Mouse (Mus musculus) lung, embryonic 16.5 days (tissue): ENCODE measurements around the gene Cntnap4. TPM values are rescaled to one million over a fixed set of nuclear protein-coding genes. Genes with fewer than 3 reads are reported as not detected.

ENCODE experiments used
- ATAC-seq: fragments of 200-750 bp; cut with Nextera tagmentation; 2 replicates; pipeline ENCODE4 v1.8.0; 2017; ENCODE audit warnings: low read depth, mild to moderate bottlenecking, moderate library complexity
- H3K27ac ChIP-seq: fragments of 300-500 bp; sonication (generic); 2 replicates; pipeline ENCODE4 v1.5.1; 2014; ENCODE audit warnings: mild to moderate bottlenecking, control low read depth, low read length
- H3K27me3 ChIP-seq: fragments of 300-500 bp; sonication (generic); 2 replicates; pipeline ENCODE4 v1.6.1; 2014; ENCODE audit warnings: low read depth, low read length, mixed read lengths; ENCODE audit not compliant: control insufficient read depth, insufficient read depth
- H3K36me3 ChIP-seq: fragments of 300-500 bp; sonication (generic); 2 replicates; pipeline ENCODE4 v1.6.1; 2014; ENCODE audit warnings: low read length; ENCODE audit not compliant: control insufficient read depth, insufficient read depth
- H3K4me1 ChIP-seq: fragments of 300-500 bp; sonication (generic); replicated peaks from 2 replicates; pipeline ENCODE4 v1.6.1; 2014; ENCODE audit warnings: low read length, mixed read lengths; ENCODE audit not compliant: control insufficient read depth, insufficient read depth
- H3K4me2 ChIP-seq: fragments of 300-500 bp; sonication (generic); 2 replicates; pipeline ENCODE4 v1.6.1; 2014; ENCODE audit warnings: low read depth, low read length, control low read depth
- H3K4me3 ChIP-seq: fragments of 300-500 bp; sonication (generic); 2 replicates; pipeline ENCODE4 v1.5.1; 2014; ENCODE audit warnings: mild to moderate bottlenecking, low read length, control low read depth
- H3K9ac ChIP-seq: fragments of 300-500 bp; sonication (generic); 2 replicates; pipeline ENCODE4 v1.6.1; 2014; ENCODE audit warnings: low read length, control low read depth
- H3K9me3 ChIP-seq: fragments of 300-500 bp; sonication (generic); 2 replicates; pipeline ENCODE4 v1.6.1; 2016; ENCODE audit warnings: low read length; ENCODE audit not compliant: control insufficient read depth
- WGBS: fragments of 180-500 bp; shearing (Covaris S2); extraction: QIAGEN DNeasy Blood & Tissue Kit; methylation state at CpG from one replicate; pipeline ENCODE4 v1.1.7; 2014; 5-methylcytosine and 5-hydroxymethylcytosine counted together
- polyA plus RNA-seq: library from polyadenylated mRNA; unstranded; fragments of >200 nt; fragmentation: Nextera tagmentation; extraction: Ambion mirVana; gene quantifications from 2 replicates; pipeline ENCODE4 v1.2.1, GENCODE M21; 2015

Gene Cntnap4
- polyA plus RNA-seq, 1 experiment from 2014 or later: 0.14 TPM

- Histone ChIP-seq H3K9ac (no peak overlapping the region), H3K36me3 (no peaks in the 10 kb centered on the region), H3K9me3 (no peaks in the 10 kb centered on the region), H3K4me3 (no peak overlapping the region), H3K4me2 (no peak overlapping the region), H3K27me3 (no peaks in the 10 kb centered on the region), H3K27ac (no peak overlapping the region), H3K4me1 (no peaks in the 10 kb centered on the region)
- no peak for ATAC-seq
These were observed 125.9 kb downstream of the Cntnap4 start for GRCm38 (mm10) chr8:112695708-112696107.

GRCm38 (mm10) chr8:112698141-112698540 lies 128.3 kb downstream of the Cntnap4 start:
- H3K4me2 ChIP-seq: no peak overlapping the region
- ATAC-seq: no peak
- no peaks in the 10 kb centered on the region for H3K9me3 ChIP-seq
- 71% methylated on average over 3 of the region's 3 CpGs for WGBS
- H3K27ac ChIP-seq: no peak overlapping the region
- no peak overlapping the region for H3K9ac ChIP-seq
- H3K4me1 ChIP-seq: no peaks in the 10 kb centered on the region
- no peaks in the 10 kb centered on the region for H3K27me3 ChIP-seq
- H3K36me3 ChIP-seq: no peaks in the 10 kb centered on the region
- no peak overlapping the region for H3K4me3 ChIP-seq

- no peak for ATAC-seq
- WGBS: 33% methylated on average over 3 of the region's 3 CpGs
- no peak overlapping the region for H3K4me3 ChIP-seq
These were observed 147.1 kb downstream of the Cntnap4 start for GRCm38 (mm10) chr8:112716982-112717381.

GRCm38 (mm10) chr8:112724918-112725317 lies 155.1 kb downstream of the Cntnap4 start:
- H3K4me3 ChIP-seq: no peak overlapping the region
- no peaks in the 10 kb centered on the region for H3K27me3 ChIP-seq
- no peaks in the 10 kb centered on the region for H3K36me3 ChIP-seq
- no peaks in the 10 kb centered on the region for H3K4me1 ChIP-seq
- H3K27ac ChIP-seq: no peak overlapping the region
- no peak for ATAC-seq
- WGBS: 61% methylated on average over 9 of the region's 9 CpGs
- no peaks in the 10 kb centered on the region for H3K9me3 ChIP-seq
- no peak overlapping the region for H3K9ac ChIP-seq
- no peak overlapping the region for H3K4me2 ChIP-seq

More at GRCm38 (mm10) chr8:112716982-112717381, 147.1 kb downstream of the Cntnap4 start:
- Histone ChIP-seq H3K9me3 (no peaks in the 10 kb centered on the region), H3K9ac (no peak overlapping the region), H3K27me3 (no peaks in the 10 kb centered on the region), H3K27ac (no peak overlapping the region), H3K4me1 (0 out of 2 replicates have a peak, but pooled peaks cover 3% of the 10 kb centered on the region), H3K4me2 (no peak overlapping the region), H3K36me3 (no peaks in the 10 kb centered on the region)

GRCm38 (mm10) chr8:112730583-112731432 lies 161.0 kb downstream of the Cntnap4 start:
- Histone ChIP-seq H3K4me2 (no peak overlapping the region), H3K9me3 (no peaks in the 10 kb centered on the region), H3K27ac (no peak overlapping the region), H3K27me3 (no peaks in the 10 kb centered on the region), H3K9ac (no peak overlapping the region), H3K4me1 (no peaks in the 10 kb centered on the region), H3K4me3 (no peak overlapping the region), H3K36me3 (no peaks in the 10 kb centered on the region)
- 65% methylated on average over 15 of the region's 15 CpGs for WGBS
- ATAC-seq: no peak

- Histone ChIP-seq H3K9ac (no peak overlapping the region), H3K27ac (no peak overlapping the region), H3K4me3 (no peak overlapping the region), H3K9me3 (no peaks in the 10 kb centered on the region), H3K27me3 (no peaks in the 10 kb centered on the region), H3K4me2 (no peak overlapping the region), H3K36me3 (no peaks in the 10 kb centered on the region), H3K4me1 (no peaks in the 10 kb centered on the region)
- 68% methylated on average over 3 of the region's 3 CpGs for WGBS
- no peak for ATAC-seq
These were observed 165.7 kb downstream of the Cntnap4 start for GRCm38 (mm10) chr8:112735575-112735974.

GRCm38 (mm10) chr8:112743331-112743730 lies 173.5 kb downstream of the Cntnap4 start:
- Histone ChIP-seq H3K27ac (no peak overlapping the region), H3K4me3 (no peak overlapping the region), H3K36me3 (no peaks in the 10 kb centered on the region), H3K9ac (no peak overlapping the region), H3K4me2 (no peak overlapping the region), H3K27me3 (no peaks in the 10 kb centered on the region), H3K4me1 (no peaks in the 10 kb centered on the region), H3K9me3 (no peaks in the 10 kb centered on the region)
- no peak for ATAC-seq
- 76% methylated on average over 4 of the region's 4 CpGs for WGBS

- ATAC-seq: no peak
- no peak overlapping the region for H3K9ac ChIP-seq
- no peaks in the 10 kb centered on the region for H3K36me3 ChIP-seq
- no peaks in the 10 kb centered on the region for H3K9me3 ChIP-seq
- H3K27me3 ChIP-seq: no peaks in the 10 kb centered on the region
- H3K4me2 ChIP-seq: no peak overlapping the region
- 69% methylated on average over 5 of the region's 5 CpGs for WGBS
- no peak overlapping the region for H3K4me3 ChIP-seq
- H3K4me1 ChIP-seq: no peaks in the 10 kb centered on the region
- H3K27ac ChIP-seq: no peak overlapping the region
These were observed 177.5 kb downstream of the Cntnap4 start for GRCm38 (mm10) chr8:112747296-112747695.

- ATAC-seq: no peak
- Histone ChIP-seq H3K27ac (no peak overlapping the region), H3K4me1 (no peaks in the 10 kb centered on the region), H3K36me3 (no peaks in the 10 kb centered on the region), H3K9me3 (no peaks in the 10 kb centered on the region), H3K4me3 (no peak overlapping the region), H3K27me3 (no peaks in the 10 kb centered on the region), H3K4me2 (no peak overlapping the region), H3K9ac (no peak overlapping the region)
- WGBS: 81% methylated on average over 4 of the region's 4 CpGs
These were observed 185.3 kb downstream of the Cntnap4 start for GRCm38 (mm10) chr8:112755171-112755570.
